Mouse (Mus musculus) ES-E14 (cell line): ENCODE measurements around the gene Akap5. TPM values are rescaled to one million over a fixed set of nuclear protein-coding genes. Genes with fewer than 3 reads are reported as not detected.

ENCODE experiments used
- DNase-seq: peaks from one replicate; pipeline ENCODE4 v3.0.0-alpha.2; 2013; ENCODE audit warnings: low read depth, low spot score
- H3K27ac ChIP-seq: 2 replicates; pipeline ENCODE4 v1.5.1; 2012; ENCODE audit warnings: low read depth, mild to moderate bottlenecking, low read length, moderate library complexity, mixed read lengths; ENCODE audit not compliant: poor library complexity, insufficient read depth, severe bottlenecking
- H3K36me3 ChIP-seq: 2 replicates; pipeline ENCODE4 v1.6.1; 2012; ENCODE audit warnings: mild to moderate bottlenecking, low read length, moderate library complexity, mixed read lengths; ENCODE audit not compliant: control insufficient read depth, poor library complexity, insufficient read depth, severe bottlenecking
- H3K4me1 ChIP-seq, 2 experiments: fragments of 150-350 bp in 1 of 2; sonication (generic) in 1 of 2; 2 replicates each; pipeline ENCODE4 v1.6.1; 2012; ENCODE audit warnings: low read length in 2 of 2, mild to moderate bottlenecking in 1 of 2, mixed read lengths in 1 of 2; ENCODE audit not compliant: control insufficient read depth in 2 of 2, insufficient read depth in 2 of 2, poor library complexity in 1 of 2
- H3K4me3 ChIP-seq, 2 experiments: fragments of 150-350 bp in 1 of 2; sonication (generic) in 1 of 2; 2 replicates each; pipeline ENCODE4 v1.5.1; 2012; ENCODE audit warnings: low read length in 2 of 2, low read depth in 1 of 2, mild to moderate bottlenecking in 1 of 2, mixed read lengths in 1 of 2; ENCODE audit not compliant: insufficient read depth in 1 of 2, poor library complexity in 1 of 2, severe bottlenecking in 1 of 2
- H3K9ac ChIP-seq: 2 replicates; pipeline ENCODE4 v1.6.1; 2012; ENCODE audit warnings: low read depth, mild to moderate bottlenecking, low read length, mixed read lengths; ENCODE audit not compliant: poor library complexity, insufficient read depth, severe bottlenecking
- H3K9me3 ChIP-seq: fragments of 150-350 bp; sonication (generic); 2 replicates; pipeline ENCODE4 v1.6.1; 2012; ENCODE audit warnings: low read depth, mild to moderate bottlenecking, low read length; ENCODE audit not compliant: control insufficient read depth, insufficient read depth
- CHD2 ChIP-seq: IDR thresholded peaks from 2 replicates; pipeline ENCODE4 v1.6.1; 2014; ENCODE audit warnings: mild to moderate bottlenecking, low read depth, low read length, inconsistent platforms
- HCFC1 ChIP-seq: IDR thresholded peaks from 2 replicates; pipeline ENCODE4 v1.6.1; 2012; ENCODE audit warnings: low read length, inconsistent platforms, borderline replicate concordance; ENCODE audit not compliant: insufficient read depth
- MAFK ChIP-seq: IDR thresholded peaks from 2 replicates; pipeline ENCODE4 v1.6.1; 2014; ENCODE audit warnings: mild to moderate bottlenecking, low read depth, low read length, inconsistent platforms; ENCODE audit not compliant: insufficient read depth
- ZC3H11A ChIP-seq: IDR thresholded peaks from 2 replicates; pipeline ENCODE4 v1.6.1; 2012; ENCODE audit warnings: low read depth, mild to moderate bottlenecking, inconsistent platforms, low read length, borderline replicate concordance
- ZNF384 ChIP-seq: IDR thresholded peaks from 2 replicates; pipeline ENCODE4 v1.6.1; 2012; ENCODE audit warnings: low read depth, low read length, inconsistent platforms
- in situ Hi-C, 2 experiments: fragments of 600-800 bp; cut with MboI; formaldehyde crosslinking; loops; one replicate each; pipeline ENCODE4 v1.15.1; 2025; ENCODE audit warnings: low sequenced_read_pairs in 2 of 2, inconsistent platforms in 1 of 2; ENCODE audit not compliant: unreplicated experiment in 2 of 2
- total RNA-seq: library from RNA; depleted of rRNA; stranded (reverse); fragments of 300-350 nt; gene quantifications from 2 replicates; pipeline ENCODE4 v1.2.3, GENCODE M21; 2012

The Akap5 gene
- total RNA-seq, 1 experiment = 5.2 TPM

- in situ Hi-C loops = no loop called here
- TF ChIP-seq MAFK (no peak), ZC3H11A (no peak), CHD2 (no peak), HCFC1 (no peak), ZNF384 (no peak)
- Histone ChIP-seq H3K27ac (no peak overlapping the region), H3K4me1 (peaks cover 0 to 4% of the 10 kb centered on the region in 2 experiments; a peak in 2 of 4 replicates), H3K36me3 (peaks cover 64% of the 10 kb centered on the region), H3K9ac (no peak overlapping the region), H3K9me3 (no peaks in the 10 kb centered on the region), H3K4me3 (no peak overlapping the region)
- DNase-seq = no peak
Measured at GRCm38 (mm10) chr12:76289428-76289827, 35.3 kb upstream of the Akap5 start.

- no peaks in the 10 kb centered on the region for H3K9me3 ChIP-seq
- H3K27ac ChIP-seq = no peak overlapping the region
- in situ Hi-C loops = no loop called here
- no peak overlapping the region for H3K9ac ChIP-seq
- H3K4me1 ChIP-seq = peaks cover 0 to 4% of the 10 kb centered on the region in 2 experiments; a peak in 2 of 4 replicates
- TF ChIP-seq CHD2 (no peak), ZNF384 (no peak), MAFK (no peak), HCFC1 (no peak), ZC3H11A (no peak)
- H3K4me3 ChIP-seq = no peak overlapping the region
- DNase-seq = no peak
- H3K36me3 ChIP-seq = peaks cover 63% of the 10 kb centered on the region
Measured at GRCm38 (mm10) chr12:76290271-76290670, 34.4 kb upstream of the Akap5 start.

GRCm38 (mm10) chr12:76293192-76293591, 31.5 kb upstream of the Akap5 start:
- Histone ChIP-seq H3K27ac (no peak overlapping the region), H3K36me3 (peaks cover 62% of the 10 kb centered on the region), H3K9ac (no peak overlapping the region), H3K9me3 (no peaks in the 10 kb centered on the region), H3K4me3 (no peak overlapping the region), H3K4me1 (peaks cover 0 to 4% of the 10 kb centered on the region in 2 experiments; a peak in 2 of 4 replicates)
- DNase-seq = peak; percentile 49
- TF ChIP-seq CHD2 = no peak
- TF ChIP-seq HCFC1 = no peak
- TF ChIP-seq ZNF384 = no peak
- no peak for TF ChIP-seq ZC3H11A
- in situ Hi-C loops = no loop called here

- H3K27ac ChIP-seq = no peak overlapping the region
- peaks cover 45% of the 10 kb centered on the region for H3K36me3 ChIP-seq
- no peak overlapping the region for H3K9ac ChIP-seq
- no peak for DNase-seq
- H3K4me1 ChIP-seq = no peaks in the 10 kb centered on the region
- in situ Hi-C loops = no loop called here
- TF ChIP-seq CHD2 (no peak), MAFK (no peak), ZNF384 (no peak)
- no peak overlapping the region for H3K4me3 ChIP-seq
- H3K9me3 ChIP-seq = no peaks in the 10 kb centered on the region
Measured at GRCm38 (mm10) chr12:76297830-76298229, 26.9 kb upstream of the Akap5 start.

GRCm38 (mm10) chr12:76299361-76299906, 25.3 kb upstream of the Akap5 start:
- Histone ChIP-seq H3K27ac (no peak overlapping the region), H3K4me3 (no peak overlapping the region), H3K4me1 (no peaks in the 10 kb centered on the region), H3K9ac (no peak overlapping the region), H3K36me3 (peaks cover 47% of the 10 kb centered on the region), H3K9me3 (no peaks in the 10 kb centered on the region)
- no peak for TF ChIP-seq MAFK
- TF ChIP-seq HCFC1 = no peak
- no peak for TF ChIP-seq CHD2
- TF ChIP-seq ZC3H11A = no peak
- no peak for TF ChIP-seq ZNF384
- no peak for DNase-seq
- in situ Hi-C loops = no loop called here
